Mouse (Mus musculus): ENCODE results near the gene Utp11. TPM values are rescaled to one million over a fixed set of nuclear protein-coding genes. Genes with fewer than 3 reads are reported as not detected.
A peak's percentile ranks its signal among the peaks of the same experiment; 100 is the strongest.

The Utp11 gene
- polyA plus RNA-seq (2015; fragmentation: Nextera tagmentation; extraction: Ambion mirVana) = 40.3 and 49.2 TPM in 2 replicates

DNA sequence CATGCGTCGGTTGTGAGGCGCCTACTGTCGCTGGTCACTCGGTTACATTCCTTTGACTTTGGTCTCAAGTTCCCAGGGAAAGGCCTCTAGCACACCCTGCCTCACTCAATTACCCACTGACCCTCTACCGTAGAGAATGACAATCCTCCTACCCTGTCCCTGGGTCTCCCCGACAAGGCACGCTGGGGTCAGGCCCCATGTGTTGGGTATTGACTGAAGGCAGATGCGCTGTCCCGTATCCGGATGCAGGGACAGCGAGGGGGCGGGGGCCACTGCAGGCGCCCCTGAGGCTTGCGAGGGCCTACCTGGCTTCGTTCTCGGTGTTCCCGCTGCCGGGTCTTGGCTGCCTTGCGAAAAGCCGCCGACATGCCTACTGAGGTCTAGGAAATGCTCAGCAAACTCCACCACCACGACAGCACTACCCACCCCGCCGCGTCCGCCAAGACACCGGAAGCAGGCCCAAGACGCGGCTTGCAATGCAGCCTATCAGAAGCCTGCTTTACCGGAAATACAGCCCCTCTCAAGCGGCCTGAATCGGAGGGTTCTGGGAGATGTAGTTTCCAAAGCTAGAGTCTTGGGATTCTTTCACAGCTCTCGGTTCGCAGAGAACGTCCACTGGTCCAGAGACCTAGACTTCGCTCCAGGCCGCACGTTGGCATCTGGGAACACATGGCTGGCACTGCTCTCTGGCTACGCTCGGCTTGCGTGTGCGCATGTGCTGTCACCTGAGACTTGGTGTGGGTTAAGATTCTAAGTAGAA is at the start of gene Utp11:
Gene Utp11 (minus strand): TSS at position 466 of the 760 bp plus-strand sequence.
- no peaks in the 10 kb centered on the region for H3K9me3 ChIP-seq (replicated peaks; ENCODE audit: control insufficient read depth, low read length)
- no peaks in the 10 kb centered on the region for H3K36me3 ChIP-seq (ENCODE audit: control insufficient read depth, insufficient read depth)
- WGBS = under 1% methylated on average over 43 of the region's 43 CpGs
- peak; percentile 94 for ATAC-seq (replicated peaks; ENCODE audit: extremely low read depth, insufficient read depth, low FRiP score)
- peak within 1 kb of the TSS; percentile 85 for H3K9ac ChIP-seq (ENCODE audit: low read length)
- H3K4me3 ChIP-seq (ENCODE audit: low read length) = peak within 1 kb of the TSS; percentile 87
- H3K4me1 ChIP-seq (ENCODE audit: control insufficient read depth, insufficient read depth, low read length) = peaks cover 17% of the 10 kb centered on the region
- peak within 1 kb of the TSS; percentile 88 for H3K4me2 ChIP-seq (ENCODE audit: low read depth, low read length)
- peak within 1 kb of the TSS; percentile 70 for H3K27ac ChIP-seq (ENCODE audit: low read length)
- H3K27me3 ChIP-seq (ENCODE audit: control insufficient read depth, insufficient read depth, low read length) = no peaks in the 10 kb centered on the region; the same call in none of the 2 replicates

DNA sequence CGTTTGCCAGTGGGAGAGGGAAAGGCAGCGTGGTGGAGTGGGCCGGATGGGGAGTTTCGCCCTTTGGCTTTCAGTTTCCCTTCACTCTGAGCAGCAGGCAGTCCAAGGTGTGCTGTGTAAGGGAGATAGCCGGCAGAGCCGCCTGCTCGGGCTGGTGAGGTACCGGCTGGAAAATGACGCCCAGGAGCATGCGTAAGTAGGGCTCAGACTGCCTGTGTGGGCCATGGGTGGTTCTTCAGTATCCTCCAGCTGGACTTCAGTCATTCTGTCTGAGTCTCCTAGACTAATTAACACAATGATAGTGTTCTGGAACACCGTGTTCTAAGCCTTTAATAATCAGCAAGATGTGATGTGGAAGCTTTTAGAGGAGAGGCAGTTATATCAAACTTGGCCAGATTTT is 49.4 kb upstream of the Utp11 start:
- no peak for ATAC-seq (replicated peaks; ENCODE audit: extremely low read depth, insufficient read depth, low FRiP score)
- Histone ChIP-seq H3K9ac (ENCODE audit: low read length) (no peak overlapping the region), H3K27me3 (ENCODE audit: control insufficient read depth, insufficient read depth, low read length) (no peaks in the 10 kb centered on the region), H3K4me2 (ENCODE audit: low read depth, low read length) (no peak overlapping the region), H3K27ac (ENCODE audit: low read length) (no peak overlapping the region), H3K4me1 (ENCODE audit: control insufficient read depth, insufficient read depth, low read length) (peaks cover 7% of the 10 kb centered on the region; the same call in 1 of the 2 replicates), H3K4me3 (ENCODE audit: low read length) (no peak overlapping the region), H3K9me3 (replicated peaks; ENCODE audit: control insufficient read depth, low read length) (no peaks in the 10 kb centered on the region), H3K36me3 (ENCODE audit: control insufficient read depth, insufficient read depth) (no peaks in the 10 kb centered on the region)
- WGBS = 80% methylated on average over 11 of the region's 11 CpGs

DNA sequence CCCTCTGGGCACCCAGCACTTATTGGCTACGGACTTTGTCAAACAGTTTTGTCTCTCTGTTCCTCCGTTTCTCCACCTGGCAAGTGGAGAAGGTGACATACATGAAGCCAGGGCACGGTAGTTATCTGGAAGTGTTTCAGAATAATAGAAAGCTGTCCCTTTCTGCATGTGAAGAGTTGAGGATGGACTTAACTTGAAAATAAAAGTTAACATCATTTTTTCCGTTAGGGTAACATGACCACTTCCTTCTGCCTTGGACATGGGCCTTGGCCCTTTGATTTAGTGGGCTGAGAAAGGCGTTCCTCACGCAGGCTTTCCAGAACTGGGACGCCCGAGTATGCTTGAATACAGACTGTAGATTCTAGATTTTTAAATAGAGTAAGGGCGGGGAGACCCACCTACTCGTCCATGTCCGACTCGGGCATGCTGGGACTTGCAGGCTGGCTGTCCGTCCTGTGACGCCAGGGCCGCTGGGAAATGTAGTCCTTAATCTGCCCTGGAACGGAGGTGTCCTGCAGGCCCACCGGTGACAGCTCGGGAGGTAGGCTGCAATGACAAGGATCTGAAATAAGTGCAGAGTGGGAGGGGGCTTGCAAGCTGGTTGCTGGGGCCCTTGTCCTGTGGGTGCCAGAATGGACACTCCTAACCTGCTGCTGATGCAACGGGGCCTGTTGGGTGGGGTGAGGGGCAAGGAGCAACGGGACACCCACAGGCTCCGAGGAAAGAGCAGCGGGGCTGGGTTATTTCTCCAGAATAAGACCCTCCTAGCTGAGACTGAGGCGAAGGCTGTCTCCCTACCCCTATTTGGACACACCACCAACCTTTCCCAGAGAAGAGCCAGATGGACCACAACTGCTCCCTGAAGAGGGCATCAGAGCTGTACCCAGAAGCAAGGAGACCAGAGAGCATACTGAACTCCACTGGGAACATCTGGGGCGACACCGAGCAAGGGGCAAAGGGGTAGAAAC is 48.3 kb upstream of the Utp11 start, which contains the start of gene Inpp5b:
Gene Inpp5b (plus strand): TSS at position 475 of the 968 bp plus-strand sequence.
- Histone ChIP-seq H3K4me2 (ENCODE audit: low read depth, low read length) (peak within 1 kb of the TSS; percentile 79), H3K27me3 (ENCODE audit: control insufficient read depth, insufficient read depth, low read length) (no peaks in the 10 kb centered on the region), H3K9me3 (replicated peaks; ENCODE audit: control insufficient read depth, low read length) (no peaks in the 10 kb centered on the region), H3K4me1 (ENCODE audit: control insufficient read depth, insufficient read depth, low read length) (peaks cover 7% of the 10 kb centered on the region; the same call in 1 of the 2 replicates), H3K36me3 (ENCODE audit: control insufficient read depth, insufficient read depth) (no peaks in the 10 kb centered on the region), H3K27ac (ENCODE audit: low read length) (peak within 1 kb of the TSS; percentile 28; the same call in 1 of the 2 replicates), H3K4me3 (ENCODE audit: low read length) (peak within 1 kb of the TSS; percentile 56), H3K9ac (ENCODE audit: low read length) (peak within 1 kb of the TSS; percentile 75)
- ATAC-seq (replicated peaks; ENCODE audit: extremely low read depth, insufficient read depth, low FRiP score) = peak; percentile 91
- WGBS = 14% methylated on average over 25 of the region's 25 CpGs

DNA sequence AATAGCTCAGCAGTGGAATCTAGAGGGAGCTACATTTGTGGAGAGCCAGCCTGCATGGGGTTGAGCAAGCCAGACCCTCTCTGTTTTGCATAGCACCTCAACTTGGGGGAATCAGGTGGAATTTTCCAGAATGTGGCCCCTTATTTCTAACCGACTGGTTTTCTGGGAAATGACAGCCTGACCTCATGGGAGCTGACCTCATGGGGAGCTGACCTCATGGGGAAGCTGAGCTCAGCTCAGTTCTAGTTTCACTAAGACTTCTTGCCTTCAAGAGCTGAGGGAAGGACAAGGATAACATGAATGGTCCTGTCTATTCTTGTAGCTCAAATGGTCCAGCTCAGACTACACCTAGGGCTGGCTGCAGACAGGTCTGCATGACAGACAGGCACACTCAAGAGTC is 45.4 kb upstream of the Utp11 start:
- H3K27me3 ChIP-seq (ENCODE audit: control insufficient read depth, insufficient read depth, low read length) = no peaks in the 10 kb centered on the region
- peaks cover 7% of the 10 kb centered on the region; the same call in 1 of the 2 replicates for H3K4me1 ChIP-seq (ENCODE audit: control insufficient read depth, insufficient read depth, low read length)
- no peak overlapping the region for H3K4me2 ChIP-seq (ENCODE audit: low read depth, low read length)
- no peak for ATAC-seq (replicated peaks; ENCODE audit: extremely low read depth, insufficient read depth, low FRiP score)
- no peak overlapping the region for H3K27ac ChIP-seq (ENCODE audit: low read length)
- 33% methylated on average over 1 of the region's 1 CpGs for WGBS
- H3K36me3 ChIP-seq (ENCODE audit: control insufficient read depth, insufficient read depth) = no peaks in the 10 kb centered on the region
- H3K9ac ChIP-seq (ENCODE audit: low read length) = no peak overlapping the region
- no peaks in the 10 kb centered on the region for H3K9me3 ChIP-seq (replicated peaks; ENCODE audit: control insufficient read depth, low read length)
- H3K4me3 ChIP-seq (ENCODE audit: low read length) = no peak overlapping the region

DNA sequence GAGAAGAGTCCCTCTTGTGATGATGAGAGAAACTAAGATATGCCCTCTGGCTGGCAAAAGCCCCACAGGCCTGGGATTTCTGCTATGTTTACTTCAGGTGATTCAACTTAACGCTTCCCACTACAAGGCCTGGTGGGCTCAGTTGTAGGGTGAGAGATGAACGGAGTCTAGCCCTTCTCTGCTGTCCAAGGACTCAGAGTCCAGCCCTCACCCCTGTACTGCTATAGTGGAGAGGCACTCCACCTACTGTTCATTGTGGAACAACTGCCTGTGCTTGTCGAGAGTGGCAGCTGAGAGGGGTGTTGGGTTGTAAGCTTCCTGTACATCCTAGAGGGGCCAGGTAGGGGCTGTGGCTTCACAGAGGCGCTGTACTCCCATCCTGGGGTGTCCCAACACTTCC is 44.6 kb upstream of the Utp11 start:
- Histone ChIP-seq H3K27ac (ENCODE audit: low read length) (no peak overlapping the region), H3K27me3 (ENCODE audit: control insufficient read depth, insufficient read depth, low read length) (no peaks in the 10 kb centered on the region), H3K9ac (ENCODE audit: low read length) (no peak overlapping the region), H3K4me3 (ENCODE audit: low read length) (no peak overlapping the region), H3K36me3 (ENCODE audit: control insufficient read depth, insufficient read depth) (0 out of 2 replicates have a peak, but pooled peaks cover 4% of the 10 kb centered on the region), H3K4me2 (ENCODE audit: low read depth, low read length) (no peak overlapping the region), H3K4me1 (ENCODE audit: control insufficient read depth, insufficient read depth, low read length) (peaks cover 7% of the 10 kb centered on the region; the same call in 1 of the 2 replicates), H3K9me3 (replicated peaks; ENCODE audit: control insufficient read depth, low read length) (no peaks in the 10 kb centered on the region)
- ATAC-seq (replicated peaks; ENCODE audit: extremely low read depth, insufficient read depth, low FRiP score) = no peak
- 45% methylated on average over 4 of the region's 4 CpGs for WGBS

DNA sequence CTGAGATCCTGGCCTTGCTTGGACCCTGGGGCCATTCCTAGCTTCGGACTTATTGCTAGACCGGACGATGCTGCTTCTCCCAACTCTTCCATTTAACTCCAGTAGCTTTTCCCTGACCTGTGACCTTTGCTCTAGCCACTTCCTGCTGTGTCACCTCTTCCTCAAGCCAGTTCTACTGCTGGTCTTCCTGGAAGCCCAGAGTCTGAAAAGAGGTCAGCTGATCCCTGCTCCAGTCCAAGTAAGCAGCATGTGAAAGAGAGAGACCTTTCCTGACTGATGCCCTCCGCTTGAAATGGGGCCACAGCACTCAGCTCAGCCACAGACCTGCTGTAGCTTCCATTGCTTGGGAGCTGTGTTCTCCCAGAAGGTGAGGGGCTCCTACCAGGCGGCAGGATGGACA is 44.1 kb upstream of the Utp11 start:
- H3K9me3 ChIP-seq (replicated peaks; ENCODE audit: control insufficient read depth, low read length) = no peaks in the 10 kb centered on the region
- H3K4me2 ChIP-seq (ENCODE audit: low read depth, low read length) = no peak overlapping the region
- 71% methylated on average over 5 of the region's 5 CpGs for WGBS
- no peak overlapping the region for H3K4me3 ChIP-seq (ENCODE audit: low read length)
- H3K27ac ChIP-seq (ENCODE audit: low read length) = no peak overlapping the region
- 0 out of 2 replicates have a peak, but pooled peaks cover 5% of the 10 kb centered on the region for H3K36me3 ChIP-seq (ENCODE audit: control insufficient read depth, insufficient read depth)
- ATAC-seq (replicated peaks; ENCODE audit: extremely low read depth, insufficient read depth, low FRiP score) = no peak
- H3K9ac ChIP-seq (ENCODE audit: low read length) = no peak overlapping the region
- no peaks in the 10 kb centered on the region for H3K27me3 ChIP-seq (ENCODE audit: control insufficient read depth, insufficient read depth, low read length)
- peaks cover 7% of the 10 kb centered on the region; the same call in 1 of the 2 replicates for H3K4me1 ChIP-seq (ENCODE audit: control insufficient read depth, insufficient read depth, low read length)

DNA sequence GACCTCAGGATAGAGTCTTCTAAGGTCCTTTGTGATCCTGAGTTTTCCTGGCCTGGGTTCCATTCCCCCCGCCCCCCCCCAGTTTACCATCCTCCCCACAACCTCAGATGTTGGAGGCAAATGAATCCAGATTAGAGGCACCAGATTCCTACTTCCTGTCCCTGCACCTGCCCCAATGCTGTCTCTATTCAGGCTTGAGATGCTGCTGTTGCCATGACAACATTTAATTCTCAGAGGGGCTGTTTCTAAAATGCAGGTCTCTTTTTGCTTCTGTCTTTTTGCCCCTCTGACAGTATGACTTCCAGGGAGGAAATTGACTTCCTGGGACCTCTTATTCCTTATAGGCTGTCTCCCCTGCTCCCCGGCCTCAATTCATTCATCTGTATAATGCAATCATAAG is 43.6 kb upstream of the Utp11 start:
- no peak for ATAC-seq (replicated peaks; ENCODE audit: extremely low read depth, insufficient read depth, low FRiP score)
- H3K36me3 ChIP-seq (ENCODE audit: control insufficient read depth, insufficient read depth) = peaks cover 9% of the 10 kb centered on the region; the same call in 1 of the 2 replicates
- no peaks in the 10 kb centered on the region for H3K27me3 ChIP-seq (ENCODE audit: control insufficient read depth, insufficient read depth, low read length)
- H3K4me2 ChIP-seq (ENCODE audit: low read depth, low read length) = no peak overlapping the region
- WGBS = 76% methylated on average over 2 of the region's 2 CpGs
- H3K4me1 ChIP-seq (ENCODE audit: control insufficient read depth, insufficient read depth, low read length) = peaks cover 2% of the 10 kb centered on the region; the same call in 1 of the 2 replicates
- H3K9me3 ChIP-seq (replicated peaks; ENCODE audit: control insufficient read depth, low read length) = no peaks in the 10 kb centered on the region
- no peak overlapping the region for H3K9ac ChIP-seq (ENCODE audit: low read length)
- no peak overlapping the region for H3K27ac ChIP-seq (ENCODE audit: low read length)
- no peak overlapping the region for H3K4me3 ChIP-seq (ENCODE audit: low read length)

DNA sequence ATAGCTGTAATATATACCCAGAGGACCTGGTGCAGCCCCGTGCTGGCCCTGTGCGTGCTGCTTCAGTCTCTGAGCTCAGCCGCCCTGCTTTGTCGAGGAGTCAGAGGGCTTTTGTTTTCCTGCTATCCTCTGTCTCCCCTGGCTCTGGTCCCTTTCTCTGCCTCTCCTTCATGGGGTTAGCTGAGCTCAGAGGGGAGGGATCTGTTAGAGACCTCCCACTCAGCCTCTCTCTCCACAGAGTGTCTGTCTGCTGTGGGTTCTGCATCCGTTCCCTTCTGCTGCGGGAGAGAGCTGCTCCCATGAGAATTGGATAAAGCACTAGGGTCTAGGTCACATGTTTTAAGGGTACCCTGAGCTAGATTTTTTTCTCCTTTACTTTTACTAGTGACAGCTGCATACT is 32.7 kb upstream of the Utp11 start:
- WGBS = 84% methylated on average over 6 of the region's 6 CpGs
- Histone ChIP-seq H3K4me3 (ENCODE audit: low read length) (no peak overlapping the region), H3K36me3 (ENCODE audit: control insufficient read depth, insufficient read depth) (peaks cover 83% of the 10 kb centered on the region), H3K4me2 (ENCODE audit: low read depth, low read length) (no peak overlapping the region), H3K9ac (ENCODE audit: low read length) (no peak overlapping the region), H3K9me3 (replicated peaks; ENCODE audit: control insufficient read depth, low read length) (no peaks in the 10 kb centered on the region), H3K27ac (ENCODE audit: low read length) (no peak overlapping the region), H3K27me3 (ENCODE audit: control insufficient read depth, insufficient read depth, low read length) (no peaks in the 10 kb centered on the region), H3K4me1 (ENCODE audit: control insufficient read depth, insufficient read depth, low read length) (no peaks in the 10 kb centered on the region)
- no peak for ATAC-seq (replicated peaks; ENCODE audit: extremely low read depth, insufficient read depth, low FRiP score)
